Mouse (Mus musculus): Measurements from ENCODE around the gene Aprt. TPM values are rescaled to one million over a fixed set of nuclear protein-coding genes. Genes with fewer than 3 reads are reported as not detected.
"Not testable (repeated sequence)": the region's sequence is repeated elsewhere in the genome, so short reads cannot be mapped to it uniquely, and the experiment has no call there.

The Aprt gene
- polyA plus RNA-seq, 1 experiment from 2014 or later: 371 TPM

DNA sequence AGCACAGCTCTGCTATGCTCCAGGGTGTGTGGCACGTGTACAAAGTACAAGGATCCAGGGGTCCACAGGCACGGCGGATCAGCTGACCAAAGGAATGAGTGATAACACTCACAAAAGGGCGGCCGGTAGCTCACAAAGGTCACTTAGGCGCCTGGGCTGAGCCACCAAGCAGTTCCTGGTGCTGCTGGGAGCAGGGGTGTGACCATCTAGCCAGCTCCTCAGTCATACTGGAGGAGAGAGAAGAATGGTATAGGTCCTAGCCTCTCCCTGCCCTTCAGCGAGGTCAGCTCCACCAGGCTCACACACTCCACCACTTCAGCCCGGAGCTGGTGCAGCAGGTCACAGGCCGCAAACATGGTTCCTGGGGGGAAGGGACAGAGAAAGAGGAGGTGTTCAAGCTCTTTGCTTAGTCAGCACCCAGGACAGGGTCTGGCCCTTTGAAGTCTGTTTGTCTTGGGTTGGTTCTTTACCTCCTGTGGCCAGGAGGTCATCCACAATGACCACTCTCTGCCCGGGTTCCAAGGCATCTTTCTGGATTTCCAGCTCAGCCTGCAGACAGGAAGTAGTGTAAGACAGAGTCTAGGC is 1.9 kb downstream of the Aprt start:
- Histone ChIP-seq H3K9me3 (ENCODE audit: low read length) (no peaks in the 10 kb centered on the region), H3K36me3 (ENCODE audit: insufficient read depth, low read length) (peaks cover 31% of the 10 kb centered on the region), H3K27me3 (ENCODE audit: insufficient read depth, low read length) (no peaks in the 10 kb centered on the region), H3K9ac (replicated peaks; ENCODE audit: low read length) (peak overlapping the region; percentile 24; the same call in 1 of the 2 replicates), H3K4me3 (ENCODE audit: low read length) (peak overlapping the region; percentile 77), H3K4me2 (replicated peaks; ENCODE audit: low read depth, low read length) (peak overlapping the region; percentile 89), H3K27ac (ENCODE audit: low read length) (peak overlapping the region; percentile 73), H3K4me1 (ENCODE audit: insufficient read depth, low read length) (peaks cover 46% of the 10 kb centered on the region)
- no peak for ATAC-seq (ENCODE audit: low FRiP score, low TSS enrichment)
- 24% methylated on average over 10 of the region's 10 CpGs for WGBS

GRCm38 (mm10) chr8:122574264-122574663 is 2.4 kb downstream of the Aprt start:
- H3K9me3 ChIP-seq (ENCODE audit: low read length): no peaks in the 10 kb centered on the region
- peaks cover 46% of the 10 kb centered on the region for H3K4me1 ChIP-seq (ENCODE audit: insufficient read depth, low read length)
- H3K36me3 ChIP-seq (ENCODE audit: insufficient read depth, low read length): peaks cover 34% of the 10 kb centered on the region
- H3K4me3 ChIP-seq (ENCODE audit: low read length): no peak overlapping the region
- peak overlapping the region; percentile 73 for H3K27ac ChIP-seq (ENCODE audit: low read length)
- 15% methylated on average over 3 of the region's 3 CpGs for WGBS
- no peak overlapping the region for H3K9ac ChIP-seq (replicated peaks; ENCODE audit: low read length)
- no peaks in the 10 kb centered on the region for H3K27me3 ChIP-seq (ENCODE audit: insufficient read depth, low read length)
- no peak overlapping the region for H3K4me2 ChIP-seq (replicated peaks; ENCODE audit: low read depth, low read length)
- no peak for ATAC-seq (ENCODE audit: low FRiP score, low TSS enrichment)

DNA sequence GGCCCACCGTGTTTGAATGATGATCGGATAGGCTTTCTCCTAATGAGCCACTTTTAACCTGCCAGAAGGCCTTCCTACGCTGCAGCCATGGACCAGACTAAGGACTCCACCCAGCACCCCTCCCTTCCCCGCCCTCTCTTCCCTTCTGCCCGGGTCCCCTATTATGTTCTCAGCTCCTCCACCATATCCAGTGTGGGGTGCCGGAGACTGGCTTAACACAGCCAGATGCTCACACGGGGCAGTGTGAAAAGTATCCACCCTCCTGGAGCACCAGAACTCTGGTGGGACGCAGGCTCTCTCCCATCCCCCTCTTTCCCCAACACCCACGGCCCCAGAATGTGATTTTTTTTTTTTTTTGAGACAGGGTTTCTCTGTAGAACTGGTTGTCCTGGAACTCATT is 3.1 kb downstream of the Aprt start:
- Histone ChIP-seq H3K9me3 (ENCODE audit: low read length) (no peaks in the 10 kb centered on the region), H3K4me3 (ENCODE audit: low read length) (no peak overlapping the region), H3K36me3 (ENCODE audit: insufficient read depth, low read length) (peaks cover 34% of the 10 kb centered on the region), H3K9ac (replicated peaks; ENCODE audit: low read length) (no peak overlapping the region), H3K27ac (ENCODE audit: low read length) (no peak overlapping the region), H3K4me1 (ENCODE audit: insufficient read depth, low read length) (peaks cover 46% of the 10 kb centered on the region), H3K27me3 (ENCODE audit: insufficient read depth, low read length) (no peaks in the 10 kb centered on the region), H3K4me2 (replicated peaks; ENCODE audit: low read depth, low read length) (no peak overlapping the region)
- no peak for ATAC-seq (ENCODE audit: low FRiP score, low TSS enrichment)
- WGBS: 61% methylated on average over 9 of the region's 9 CpGs

GRCm38 (mm10) chr8:122573176-122573575 is 3.5 kb downstream of the Aprt start:
- H3K4me2 ChIP-seq (replicated peaks; ENCODE audit: low read depth, low read length); H3K9me3 ChIP-seq (ENCODE audit: low read length); ATAC-seq (ENCODE audit: low FRiP score, low TSS enrichment); H3K27ac ChIP-seq (ENCODE audit: low read length); H3K9ac ChIP-seq (replicated peaks; ENCODE audit: low read length); H3K27me3 ChIP-seq (ENCODE audit: insufficient read depth, low read length); H3K4me3 ChIP-seq (ENCODE audit: low read length): not testable (repeated sequence)
- 57% methylated on average over 4 of the region's 4 CpGs for WGBS
- peaks cover 44% of the 10 kb centered on the region for H3K4me1 ChIP-seq (ENCODE audit: insufficient read depth, low read length)
- H3K36me3 ChIP-seq (ENCODE audit: insufficient read depth, low read length): peaks cover 34% of the 10 kb centered on the region

DNA sequence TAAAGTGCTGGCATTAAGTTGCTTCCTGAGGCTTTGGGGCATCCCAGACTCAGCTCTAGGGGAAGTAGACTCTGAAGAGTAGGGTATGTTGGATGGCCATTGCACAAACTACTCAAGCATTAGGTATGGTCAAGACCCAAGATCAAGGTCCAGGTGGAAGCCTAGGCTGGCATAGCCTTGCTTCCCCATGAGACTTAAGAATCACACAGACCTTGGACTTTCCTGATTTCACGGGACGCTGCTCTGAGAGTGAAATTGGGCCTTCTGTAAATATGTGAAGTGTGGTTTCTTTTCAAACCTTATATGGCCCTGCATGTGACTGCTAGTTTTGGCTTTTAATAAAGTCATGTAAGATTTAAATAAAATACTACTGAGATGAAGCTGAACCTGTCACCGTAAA is 4.0 kb downstream of the Aprt start:
- Histone ChIP-seq H3K4me3 (ENCODE audit: low read length) (no peak overlapping the region), H3K27me3 (ENCODE audit: insufficient read depth, low read length) (no peaks in the 10 kb centered on the region), H3K9me3 (ENCODE audit: low read length) (no peaks in the 10 kb centered on the region), H3K27ac (ENCODE audit: low read length) (no peak overlapping the region), H3K9ac (replicated peaks; ENCODE audit: low read length) (no peak overlapping the region), H3K4me2 (replicated peaks; ENCODE audit: low read depth, low read length) (no peak overlapping the region), H3K36me3 (ENCODE audit: insufficient read depth, low read length) (peaks cover 34% of the 10 kb centered on the region), H3K4me1 (ENCODE audit: insufficient read depth, low read length) (peaks cover 44% of the 10 kb centered on the region)
- ATAC-seq (ENCODE audit: low FRiP score, low TSS enrichment): no peak
- 90% methylated on average over 3 of the region's 3 CpGs for WGBS

DNA sequence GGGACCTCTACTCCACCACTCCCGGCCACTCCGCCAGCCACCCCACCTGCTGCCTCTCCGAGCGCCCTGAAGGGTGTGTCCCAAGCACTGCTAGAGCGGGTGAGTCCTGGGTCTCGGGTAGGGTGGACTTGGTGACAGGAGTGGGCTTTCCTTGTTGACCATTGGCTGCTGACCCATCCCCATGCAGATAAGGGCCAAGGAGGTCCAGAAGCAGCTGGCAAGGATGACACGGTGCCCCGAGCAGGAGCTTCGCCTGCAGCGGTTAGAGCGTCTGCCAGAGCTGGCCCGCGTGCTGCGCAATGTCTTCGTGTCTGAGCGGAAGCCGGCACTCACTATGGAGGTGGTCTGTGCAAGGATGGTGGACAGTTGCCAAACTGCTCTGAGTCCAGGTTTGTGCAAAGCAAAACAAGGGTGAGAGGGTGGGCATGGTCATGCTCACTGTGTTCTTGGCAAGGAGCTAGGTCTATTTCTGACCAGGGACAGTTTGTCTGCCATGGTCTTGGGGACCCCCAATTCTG is 4.9 kb downstream of the Aprt start:
- no peak for ATAC-seq (ENCODE audit: low FRiP score, low TSS enrichment)
- Histone ChIP-seq H3K4me1 (ENCODE audit: insufficient read depth, low read length) (peaks cover 42% of the 10 kb centered on the region), H3K36me3 (ENCODE audit: insufficient read depth, low read length) (peaks cover 34% of the 10 kb centered on the region), H3K4me3 (ENCODE audit: low read length) (no peak overlapping the region), H3K9me3 (ENCODE audit: low read length) (no peaks in the 10 kb centered on the region), H3K9ac (replicated peaks; ENCODE audit: low read length) (no peak overlapping the region), H3K27me3 (ENCODE audit: insufficient read depth, low read length) (no peaks in the 10 kb centered on the region), H3K27ac (ENCODE audit: low read length) (no peak overlapping the region), H3K4me2 (replicated peaks; ENCODE audit: low read depth, low read length) (no peak overlapping the region)
- 88% methylated on average over 17 of the region's 17 CpGs for WGBS

DNA sequence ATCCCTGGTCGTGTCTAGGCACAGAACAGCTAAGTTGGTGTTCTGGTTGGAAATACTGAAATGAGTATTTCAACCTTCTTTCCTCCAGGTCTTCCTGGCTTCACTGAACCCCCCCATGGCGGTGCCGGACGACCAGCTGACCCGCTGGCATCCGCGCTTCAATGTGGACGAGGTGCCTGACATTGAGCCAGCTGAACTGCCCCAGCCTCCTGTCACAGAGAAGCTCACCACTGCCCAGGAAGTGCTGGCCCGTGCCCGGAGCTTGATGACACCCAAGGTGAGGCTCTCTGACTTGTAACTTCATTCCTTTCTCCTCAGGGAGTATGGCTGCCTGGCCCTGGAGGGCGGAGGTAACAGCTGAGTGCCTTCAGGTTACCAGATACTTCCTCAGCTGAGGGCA is 5.6 kb downstream of the Aprt start:
- H3K4me1 ChIP-seq (ENCODE audit: insufficient read depth, low read length): peaks cover 46% of the 10 kb centered on the region
- no peaks in the 10 kb centered on the region for H3K27me3 ChIP-seq (ENCODE audit: insufficient read depth, low read length)
- H3K27ac ChIP-seq (ENCODE audit: low read length): no peak overlapping the region
- H3K9ac ChIP-seq (replicated peaks; ENCODE audit: low read length): no peak overlapping the region
- peaks cover 34% of the 10 kb centered on the region for H3K36me3 ChIP-seq (ENCODE audit: insufficient read depth, low read length)
- no peak overlapping the region for H3K4me3 ChIP-seq (ENCODE audit: low read length)
- no peaks in the 10 kb centered on the region for H3K9me3 ChIP-seq (ENCODE audit: low read length)
- no peak for ATAC-seq (ENCODE audit: low FRiP score, low TSS enrichment)
- WGBS: 85% methylated on average over 11 of the region's 11 CpGs
- H3K4me2 ChIP-seq (replicated peaks; ENCODE audit: low read depth, low read length): no peak overlapping the region

DNA sequence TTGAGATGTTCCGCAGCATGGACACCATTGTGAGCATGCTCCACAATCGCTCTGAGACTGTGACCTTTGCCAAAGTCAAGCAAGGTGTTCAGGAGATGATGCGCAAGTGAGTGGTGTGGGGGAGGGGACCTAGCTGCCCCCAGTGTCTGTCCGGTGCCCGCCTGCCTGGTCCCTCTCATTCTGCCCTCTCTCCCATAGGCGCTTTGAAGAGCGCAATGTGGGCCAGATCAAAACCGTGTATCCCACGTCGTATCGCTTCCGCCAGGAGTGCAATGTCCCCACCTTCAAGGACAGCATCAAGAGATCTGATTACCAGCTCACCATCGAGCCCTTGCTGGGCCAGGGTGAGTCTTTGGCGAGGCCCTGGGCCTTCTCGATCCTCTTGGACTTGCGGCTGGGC is 6.7 kb downstream of the Aprt start:
- Histone ChIP-seq H3K4me1 (ENCODE audit: insufficient read depth, low read length) (peaks cover 34% of the 10 kb centered on the region), H3K4me2 (replicated peaks; ENCODE audit: low read depth, low read length) (no peak overlapping the region), H3K36me3 (ENCODE audit: insufficient read depth, low read length) (peaks cover 34% of the 10 kb centered on the region)

GRCm38 (mm10) chr8:122569329-122569728 is 7.4 kb downstream of the Aprt start:
- H3K27me3 ChIP-seq (ENCODE audit: insufficient read depth, low read length): no peaks in the 10 kb centered on the region
- peak overlapping the region; percentile 73 for H3K4me2 ChIP-seq (replicated peaks; ENCODE audit: low read depth, low read length)
- H3K27ac ChIP-seq (ENCODE audit: low read length): no peak overlapping the region
- H3K4me1 ChIP-seq (ENCODE audit: insufficient read depth, low read length): peaks cover 27% of the 10 kb centered on the region
- peaks cover 34% of the 10 kb centered on the region for H3K36me3 ChIP-seq (ENCODE audit: insufficient read depth, low read length)
- peak overlapping the region; percentile 93 for H3K9ac ChIP-seq (replicated peaks; ENCODE audit: low read length)
- 61% methylated on average over 9 of the region's 9 CpGs for WGBS
- no peaks in the 10 kb centered on the region for H3K9me3 ChIP-seq (ENCODE audit: low read length)
- no peak for ATAC-seq (ENCODE audit: low FRiP score, low TSS enrichment)
- H3K4me3 ChIP-seq (ENCODE audit: low read length): peak overlapping the region; percentile 86

More for the DNA sequence above, 6.7 kb downstream of the Aprt start:
- ATAC-seq (ENCODE audit: low FRiP score, low TSS enrichment): no peak
- Histone ChIP-seq H3K27ac (ENCODE audit: low read length) (no peak overlapping the region), H3K4me3 (ENCODE audit: low read length) (no peak overlapping the region), H3K9ac (replicated peaks; ENCODE audit: low read length) (no peak overlapping the region), H3K9me3 (ENCODE audit: low read length) (no peaks in the 10 kb centered on the region), H3K27me3 (ENCODE audit: insufficient read depth, low read length) (no peaks in the 10 kb centered on the region)
- WGBS: 91% methylated on average over 16 of the region's 16 CpGs

DNA sequence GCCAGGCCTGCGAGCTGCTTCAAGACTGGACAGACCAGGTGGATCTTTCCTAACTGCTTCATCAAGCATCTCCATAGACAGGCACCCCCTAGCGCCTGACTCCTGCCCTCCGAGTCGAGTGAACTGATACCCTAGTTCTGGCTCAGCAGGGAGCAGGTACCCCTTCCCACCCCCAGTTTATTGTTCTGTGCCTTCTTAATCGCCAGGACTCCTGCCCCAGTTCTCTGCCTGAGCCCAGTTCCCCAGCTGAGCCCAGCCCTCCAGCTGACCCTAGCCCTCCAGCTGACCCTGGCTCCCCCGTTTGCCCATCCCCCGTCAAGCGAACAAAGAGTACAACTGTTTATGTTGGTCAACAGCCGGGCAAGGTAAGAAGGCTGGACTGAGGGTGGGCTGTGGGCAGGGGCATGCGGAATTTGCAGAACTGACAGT is 7.8 kb downstream of the Aprt start:
- Histone ChIP-seq H3K4me2 (replicated peaks; ENCODE audit: low read depth, low read length) (peak overlapping the region; percentile 73), H3K9me3 (ENCODE audit: low read length) (no peaks in the 10 kb centered on the region), H3K27me3 (ENCODE audit: insufficient read depth, low read length) (no peaks in the 10 kb centered on the region), H3K4me3 (ENCODE audit: low read length) (peak overlapping the region; percentile 86), H3K36me3 (ENCODE audit: insufficient read depth, low read length) (peaks cover 34% of the 10 kb centered on the region), H3K4me1 (ENCODE audit: insufficient read depth, low read length) (peaks cover 23% of the 10 kb centered on the region), H3K9ac (replicated peaks; ENCODE audit: low read length) (peak overlapping the region; percentile 93), H3K27ac (ENCODE audit: low read length) (no peak overlapping the region)
- no peak for ATAC-seq (ENCODE audit: low FRiP score, low TSS enrichment)
- 10% methylated on average over 10 of the region's 10 CpGs for WGBS
